18 mouse cellular contexts compared by ENCODE assay signal in the genomic region with DNA sequence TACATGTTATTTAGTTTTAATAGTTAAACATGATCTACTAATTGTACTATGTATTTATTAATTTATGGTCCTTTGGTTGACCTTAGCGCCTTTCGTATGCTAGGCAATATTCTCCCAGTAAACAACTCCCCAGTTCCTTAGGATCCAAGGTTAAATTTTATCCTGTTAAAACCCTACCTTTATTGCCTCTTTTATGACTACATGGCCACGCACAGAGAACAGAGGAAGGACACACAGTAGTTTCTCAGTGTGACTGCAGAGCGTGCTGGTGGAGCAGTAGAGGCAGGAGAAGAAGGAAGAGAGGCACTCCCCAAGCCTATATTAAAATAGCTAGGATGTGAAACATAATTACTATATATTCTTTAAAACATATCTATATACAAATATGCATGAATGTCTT.
"Had no signal": no experiment of that assay in that cellular context is flagged by ENCODE, and none has a peak within 500 bp of the region (broad histone marks: within the 10 kb centered on the region; RNA-seq: fewer than 3 reads in every experiment).

No protein-coding gene starts in this region.

- H3K9ac ChIP-seq: kidney, embryonic 15.5 days; limb, embryonic 13.5 days; liver, embryonic 15.5 days; stomach, embryonic 15.5 days had no signal

- DNase-seq: kidney, adult 11 months; kidney, adult 8-10 months; kidney, postnatal 10 days; kidney, postnatal 36 days; lung, adult 2 months; midbrain, embryonic 14.5 days; right cerebral cortex, adult 18-20 months; right cerebral cortex, postnatal 14 days; right cerebral cortex, postnatal 4 days; spleen, adult 18-20 months; thymus, postnatal 25 days had no signal

- H3K9me3 ChIP-seq: kidney, embryonic 15.5 days; limb, embryonic 10.5 days; limb, embryonic 13.5 days; liver, embryonic 15.5 days; stomach, embryonic 15.5 days had no signal

- H3K27me3 ChIP-seq: kidney, embryonic 15.5 days; limb, embryonic 13.5 days; liver, embryonic 15.5 days; stomach, embryonic 15.5 days had no signal

- H3K27ac ChIP-seq: kidney, embryonic 15.5 days; limb, embryonic 10.5 days; limb, embryonic 13.5 days; liver, embryonic 15.5 days; macrophage; stomach, embryonic 15.5 days had no signal

- H3K4me2 ChIP-seq: kidney, embryonic 15.5 days; limb, embryonic 13.5 days; liver, embryonic 15.5 days; midbrain, embryonic 11.5 days; stomach, embryonic 15.5 days had no signal

- H3K36me3 ChIP-seq: stomach, embryonic 15.5 days had no signal

- H3K4me3 ChIP-seq: kidney, embryonic 15.5 days; limb, embryonic 10.5 days; limb, embryonic 13.5 days; liver, embryonic 15.5 days; stomach, embryonic 15.5 days had no signal
